Mouse (Mus musculus) midbrain, embryonic 14.5 days (tissue): Measurements from ENCODE around the gene Nde1. TPM values are rescaled to one million over a fixed set of nuclear protein-coding genes. Genes with fewer than 3 reads are reported as not detected.

ENCODE experiments used
- ATAC-seq: fragments of 200-750 bp; cut with Nextera tagmentation; 2 replicates; pipeline ENCODE4 v1.8.0; 2017; ENCODE audit warnings: moderate number of reproducible peaks, moderate library complexity; ENCODE audit not compliant: low FRiP score, low TSS enrichment
- DNase-seq: peaks from one replicate; pipeline ENCODE4 v3.0.0-alpha.2; 2015
- H3K27ac ChIP-seq: fragments of 300-500 bp; sonication (generic); replicated peaks from 2 replicates; pipeline ENCODE4 v1.5.1; 2014; ENCODE audit warnings: mild to moderate bottlenecking, low read depth, low read length, moderate library complexity
- H3K27me3 ChIP-seq: fragments of 300-500 bp; sonication (generic); 2 replicates; pipeline ENCODE4 v1.6.1; 2014; ENCODE audit warnings: low read length, control low read depth, mixed read lengths; ENCODE audit not compliant: control insufficient read depth, insufficient read depth
- H3K36me3 ChIP-seq: fragments of 300-500 bp; sonication (generic); 2 replicates; pipeline ENCODE4 v1.6.1; 2014; ENCODE audit warnings: low read length, control low read depth; ENCODE audit not compliant: control insufficient read depth, insufficient read depth
- H3K4me1 ChIP-seq: fragments of 300-500 bp; sonication (generic); 2 replicates; pipeline ENCODE4 v1.6.1; 2014; ENCODE audit warnings: mild to moderate bottlenecking, antibody characterized with exemption, low read length, control low read depth; ENCODE audit not compliant: control insufficient read depth, insufficient read depth
- H3K4me2 ChIP-seq: fragments of 300-500 bp; sonication (generic); 2 replicates; pipeline ENCODE4 v1.6.1; 2014; ENCODE audit warnings: mild to moderate bottlenecking, low read length, moderate library complexity
- H3K4me3 ChIP-seq: fragments of 300-500 bp; sonication (generic); replicated peaks from 2 replicates; pipeline ENCODE4 v1.5.1; 2014; ENCODE audit warnings: low read depth, low read length
- H3K9ac ChIP-seq: fragments of 300-500 bp; sonication (generic); replicated peaks from 2 replicates; pipeline ENCODE4 v1.6.1; 2014; ENCODE audit warnings: mild to moderate bottlenecking, low read length, moderate library complexity
- H3K9me3 ChIP-seq: fragments of 300-500 bp; sonication (generic); 2 replicates; pipeline ENCODE4 v1.6.1; 2016; ENCODE audit warnings: low read length, control low read depth, mixed read lengths; ENCODE audit not compliant: control insufficient read depth
- WGBS: fragments of 180-500 bp; shearing (Covaris S2); extraction: QIAGEN DNeasy Blood & Tissue Kit; methylation state at CpG from one replicate; pipeline ENCODE4 v1.1.7; 2014; 5-methylcytosine and 5-hydroxymethylcytosine counted together
- polyA plus RNA-seq: library from polyadenylated mRNA; unstranded; fragments of >200 nt; fragmentation: Nextera tagmentation; extraction: Ambion mirVana; gene quantifications from 2 replicates; pipeline ENCODE4 v1.2.1, GENCODE M21; 2014

The Nde1 gene
- 19.4 and 39.0 TPM in 2 replicates for polyA plus RNA-seq

- DNase-seq = peak; percentile 91
- Histone ChIP-seq H3K27ac (peak within 1 kb of the TSS; percentile 52), H3K36me3 (no peaks in the 10 kb centered on the region), H3K27me3 (no peaks in the 10 kb centered on the region), H3K4me1 (peaks cover 10% of the 10 kb centered on the region), H3K4me3 (peak within 1 kb of the TSS; percentile 55), H3K9me3 (no peaks in the 10 kb centered on the region), H3K4me2 (peak within 1 kb of the TSS; percentile 85), H3K9ac (peak within 1 kb of the TSS; percentile 61)
- peak; percentile 73 for ATAC-seq
- 0% methylated on average over 43 of the region's 43 CpGs for WGBS
Measured at GRCm38 (mm10) chr16:14162988-14163416, at the start of gene Nde1, which contains the start of gene Marf1. Gene Nde1 (plus strand): TSS chr16:14163275. Gene Marf1 (minus strand): TSS chr16:14163351.

GRCm38 (mm10) chr16:14117299-14117698, 45.8 kb upstream of the Nde1 start:
- Histone ChIP-seq H3K27me3 (no peaks in the 10 kb centered on the region), H3K4me1 (no peaks in the 10 kb centered on the region), H3K4me2 (no peak overlapping the region), H3K4me3 (no peak overlapping the region), H3K9me3 (no peaks in the 10 kb centered on the region), H3K27ac (no peak overlapping the region), H3K36me3 (peaks cover 76% of the 10 kb centered on the region), H3K9ac (no peak overlapping the region)
- WGBS = 94% methylated on average over 2 of the region's 2 CpGs
- DNase-seq (no peak), ATAC-seq (no peak)

- Histone ChIP-seq H3K4me3 (no peak overlapping the region), H3K4me1 (no peaks in the 10 kb centered on the region), H3K4me2 (no peak overlapping the region), H3K9ac (no peak overlapping the region), H3K27me3 (no peaks in the 10 kb centered on the region), H3K27ac (no peak overlapping the region), H3K36me3 (peaks cover 80% of the 10 kb centered on the region), H3K9me3 (no peaks in the 10 kb centered on the region)
- WGBS = 95% methylated on average over 5 of the region's 5 CpGs
- DNase-seq (no peak), ATAC-seq (no peak)
Measured at GRCm38 (mm10) chr16:14120941-14121340, 42.1 kb upstream of the Nde1 start.

- Histone ChIP-seq H3K9me3 (no peaks in the 10 kb centered on the region), H3K9ac (no peak overlapping the region), H3K4me2 (no peak overlapping the region), H3K4me1 (no peaks in the 10 kb centered on the region), H3K36me3 (peaks cover 80% of the 10 kb centered on the region), H3K27me3 (no peaks in the 10 kb centered on the region), H3K27ac (no peak overlapping the region), H3K4me3 (no peak overlapping the region)
- WGBS = 97% methylated on average over 7 of the region's 7 CpGs
- no peak for ATAC-seq
- no peak for DNase-seq
Measured at GRCm38 (mm10) chr16:14121563-14121962, 41.5 kb upstream of the Nde1 start.

GRCm38 (mm10) chr16:14122586-14122985, 40.5 kb upstream of the Nde1 start:
- Histone ChIP-seq H3K36me3 (peaks cover 80% of the 10 kb centered on the region), H3K9me3 (no peaks in the 10 kb centered on the region), H3K4me3 (no peak overlapping the region), H3K4me1 (no peaks in the 10 kb centered on the region), H3K27ac (no peak overlapping the region), H3K27me3 (no peaks in the 10 kb centered on the region), H3K4me2 (no peak overlapping the region), H3K9ac (no peak overlapping the region)
- no peak for ATAC-seq
- DNase-seq = no peak

GRCm38 (mm10) chr16:14123901-14124300, 39.2 kb upstream of the Nde1 start:
- DNase-seq = no peak
- Histone ChIP-seq H3K9me3 (no peaks in the 10 kb centered on the region), H3K27ac (no peak overlapping the region), H3K9ac (no peak overlapping the region), H3K27me3 (no peaks in the 10 kb centered on the region), H3K4me3 (no peak overlapping the region), H3K36me3 (peaks cover 89% of the 10 kb centered on the region), H3K4me2 (no peak overlapping the region), H3K4me1 (no peaks in the 10 kb centered on the region)
- 83% methylated on average over 2 of the region's 2 CpGs for WGBS
- ATAC-seq = no peak

GRCm38 (mm10) chr16:14124709-14125108, 38.4 kb upstream of the Nde1 start:
- DNase-seq = no peak
- Histone ChIP-seq H3K4me2 (no peak overlapping the region), H3K9me3 (no peaks in the 10 kb centered on the region), H3K4me3 (no peak overlapping the region), H3K36me3 (peaks cover 94% of the 10 kb centered on the region), H3K27me3 (no peaks in the 10 kb centered on the region), H3K4me1 (no peaks in the 10 kb centered on the region), H3K9ac (no peak overlapping the region), H3K27ac (no peak overlapping the region)
- WGBS = 99% methylated on average over 7 of the region's 7 CpGs
- ATAC-seq = no peak

GRCm38 (mm10) chr16:14125253-14125652, 37.8 kb upstream of the Nde1 start:
- Histone ChIP-seq H3K9me3 (no peaks in the 10 kb centered on the region), H3K27ac (no peak overlapping the region), H3K9ac (no peak overlapping the region), H3K4me1 (no peaks in the 10 kb centered on the region), H3K27me3 (no peaks in the 10 kb centered on the region), H3K36me3 (peaks cover 96% of the 10 kb centered on the region), H3K4me2 (no peak overlapping the region), H3K4me3 (no peak overlapping the region)
- WGBS = 92% methylated on average over 1 of the region's 1 CpGs
- DNase-seq = no peak
- ATAC-seq = no peak

GRCm38 (mm10) chr16:14128977-14129376, 34.1 kb upstream of the Nde1 start:
- Histone ChIP-seq H3K36me3 (peaks cover 95% of the 10 kb centered on the region), H3K27me3 (no peaks in the 10 kb centered on the region), H3K4me1 (no peaks in the 10 kb centered on the region), H3K4me2 (no peak overlapping the region), H3K9me3 (no peaks in the 10 kb centered on the region), H3K9ac (no peak overlapping the region), H3K4me3 (no peak overlapping the region), H3K27ac (no peak overlapping the region)
- ATAC-seq (no peak), DNase-seq (no peak)
